Mouse (Mus musculus) thymus, adult 2 months (tissue): ENCODE data around the gene Gm15013. TPM values are rescaled to one million over a fixed set of nuclear protein-coding genes. Genes with fewer than 3 reads are reported as not detected.
A peak's percentile ranks its signal among the peaks of the same experiment; 100 is the strongest.

Experiments used
- DNase-seq: peaks from one replicate; pipeline ENCODE4 v3.0.0; 2021
- H3K27ac ChIP-seq: fragments of 200-500 bp; 2 replicates; pipeline ENCODE4 v1.5.1; 2012; ENCODE audit warnings: low read length, control low read depth; ENCODE audit not compliant: control insufficient read depth, insufficient read depth
- H3K27me3 ChIP-seq: fragments of 200-500 bp; 2 replicates; pipeline ENCODE4 v1.6.1; 2012; ENCODE audit warnings: mild to moderate bottlenecking, low read length, moderate library complexity, mixed read lengths; ENCODE audit not compliant: control insufficient read depth, insufficient read depth
- H3K36me3 ChIP-seq: fragments of 200-500 bp; 2 replicates; pipeline ENCODE4 v1.6.1; 2012; ENCODE audit warnings: mild to moderate bottlenecking, low read length, moderate library complexity; ENCODE audit not compliant: control insufficient read depth, insufficient read depth
- H3K4me1 ChIP-seq: fragments of 200-500 bp; replicated peaks from 2 replicates; pipeline ENCODE4 v1.6.1; 2012; ENCODE audit warnings: low read length; ENCODE audit not compliant: control insufficient read depth, insufficient read depth
- H3K4me3 ChIP-seq: fragments of 200-500 bp; 2 replicates; pipeline ENCODE4 v1.5.1; 2012; ENCODE audit warnings: mild to moderate bottlenecking, low read length, control low read depth, moderate library complexity; ENCODE audit not compliant: control insufficient read depth, insufficient read depth
- CTCF ChIP-seq: fragments of 200-500 bp; IDR thresholded peaks from 2 replicates; pipeline ENCODE4 v1.5.1; 2012; ENCODE audit warnings: mild to moderate bottlenecking, control low read depth, low read length, moderate library complexity, borderline replicate concordance; ENCODE audit not compliant: control insufficient read depth, poor library complexity, insufficient read depth; ENCODE audit errors: extremely low read depth
- POLR2A ChIP-seq: fragments of 200-500 bp; IDR thresholded peaks from 2 replicates; pipeline ENCODE4 v1.6.1; 2012; ENCODE audit warnings: mild to moderate bottlenecking, low read length, control low read depth, moderate library complexity; ENCODE audit not compliant: control insufficient read depth, poor library complexity, insufficient read depth; ENCODE audit errors: extremely low read depth
- WGBS: fragments of 180-500 bp; shearing (Covaris S2); methylation state at CpG from one replicate; pipeline ENCODE4 v1.1.7; 2018; 5-methylcytosine and 5-hydroxymethylcytosine counted together
- polyA plus RNA-seq: library from polyadenylated mRNA; depleted of rRNA; stranded (reverse); fragments of >200 nt; gene quantifications from 2 replicates; pipeline ENCODE4 v1.2.3, GENCODE M21; 2012; rRNA removed

Gm15013 gene
- polyA plus RNA-seq, 1 experiment = not detected

DNA sequence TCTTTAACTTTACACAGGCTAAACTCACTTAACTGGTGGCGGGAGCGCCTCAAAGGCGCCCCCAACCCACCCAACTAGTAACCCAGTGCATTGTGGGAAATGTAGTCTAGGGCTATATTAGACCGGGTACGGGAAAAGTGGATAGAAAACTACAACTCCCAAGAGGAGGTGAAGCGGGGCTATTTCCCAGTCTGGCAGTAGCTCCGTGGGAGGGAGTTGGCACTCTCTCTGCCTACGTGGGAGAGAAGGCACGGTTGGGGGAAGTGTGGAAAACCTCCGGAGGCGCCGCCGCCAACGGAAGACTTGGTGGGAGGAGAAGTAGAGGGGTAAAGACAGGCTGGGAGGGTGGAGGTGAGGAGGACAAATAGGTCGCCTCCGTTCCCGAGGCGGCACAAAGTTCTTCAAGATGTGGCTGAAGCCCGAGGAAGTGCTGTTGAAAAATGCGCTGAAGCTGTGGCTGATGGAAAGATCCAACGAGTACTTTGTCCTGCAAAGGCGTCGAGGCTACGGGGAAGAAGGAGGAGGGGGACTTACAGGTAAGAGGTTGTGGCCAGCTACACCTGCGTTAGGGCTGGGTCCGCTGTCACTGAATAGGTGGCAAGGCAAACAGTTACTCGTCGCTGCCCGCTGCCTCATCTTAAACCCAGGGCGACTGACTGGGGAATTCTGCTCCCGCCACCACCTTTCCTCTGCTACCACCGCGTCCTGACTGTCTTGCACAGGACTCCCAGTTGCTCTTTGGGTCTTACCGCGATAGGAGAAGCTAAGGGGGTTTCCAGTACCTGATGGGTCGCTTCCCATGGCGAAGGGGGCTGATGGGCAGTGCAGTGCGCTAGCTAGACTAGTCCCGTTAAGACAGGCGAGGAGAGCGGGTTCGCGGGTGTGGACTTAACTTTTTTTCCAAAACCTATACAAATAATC lies 29.2 kb downstream of the Gm15013 start, which contains the start of gene Tbc1d8b:
Tbc1d8b (plus strand) TSS at position 222 of the 921 bp plus-strand sequence.
- peaks cover 3% of the 10 kb centered on the region; the same call in 1 of the 2 replicates for H3K4me1 ChIP-seq
- H3K27ac ChIP-seq = no peak within 1 kb of the TSS
- H3K4me3 ChIP-seq = peak within 1 kb of the TSS; percentile 97
- no peaks in the 10 kb centered on the region for H3K36me3 ChIP-seq
- DNase-seq = peak; percentile 62
- H3K27me3 ChIP-seq = no peaks in the 10 kb centered on the region
- TF ChIP-seq CTCF = no peak
- no peak for TF ChIP-seq POLR2A
- WGBS = under 1% methylated on average over 43 of the region's 43 CpGs

DNA sequence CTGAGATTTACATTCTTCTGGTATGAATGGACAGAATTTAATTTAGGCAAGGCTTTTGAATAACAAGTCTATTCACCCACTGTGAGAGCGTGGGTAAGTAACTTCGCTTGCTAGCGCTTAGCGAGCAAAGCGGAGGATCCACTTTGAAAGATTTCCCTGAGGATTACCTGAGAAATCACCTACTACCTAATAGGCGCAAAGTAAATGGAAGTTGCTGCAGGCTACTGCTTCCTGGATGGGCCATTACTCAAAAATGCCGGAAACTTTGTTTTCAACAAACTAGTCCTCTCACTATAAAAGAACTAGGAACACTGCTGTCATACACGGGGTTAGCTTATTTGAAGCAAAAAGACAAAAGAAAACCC lies 29.9 kb downstream of the Gm15013 start:
- no peaks in the 10 kb centered on the region for H3K27me3 ChIP-seq
- H3K4me3 ChIP-seq = peak overlapping the region; percentile 97
- TF ChIP-seq POLR2A = no peak
- H3K27ac ChIP-seq = no peak overlapping the region
- no peaks in the 10 kb centered on the region for H3K36me3 ChIP-seq
- no peak for DNase-seq
- peaks cover 3% of the 10 kb centered on the region; the same call in 1 of the 2 replicates for H3K4me1 ChIP-seq
- 5% methylated on average over 8 of the region's 8 CpGs for WGBS

DNA sequence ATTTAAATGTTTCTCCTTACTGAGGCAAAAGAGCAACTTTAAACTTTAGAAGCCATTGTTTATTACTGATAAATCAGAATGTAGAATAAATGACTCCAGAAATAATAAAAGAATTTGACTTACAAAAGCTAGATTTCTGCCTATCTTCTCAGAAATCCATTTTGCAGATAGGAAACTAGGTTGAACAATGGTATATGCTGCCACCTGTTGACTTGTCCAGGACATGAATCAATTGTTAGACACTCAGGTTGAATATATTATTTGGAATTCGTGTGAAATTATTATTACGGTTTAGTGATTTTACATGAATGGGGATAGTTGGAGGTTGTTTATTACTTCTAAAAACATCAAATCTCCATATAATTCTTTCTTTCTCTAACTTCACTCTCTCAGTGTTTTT lies 48.5 kb downstream of the Gm15013 start:
- no peaks in the 10 kb centered on the region for H3K27me3 ChIP-seq
- no peaks in the 10 kb centered on the region for H3K36me3 ChIP-seq
- no peak for TF ChIP-seq CTCF
- no peak for DNase-seq
- WGBS = 42% methylated on average over 2 of the region's 2 CpGs
- no peaks in the 10 kb centered on the region for H3K4me1 ChIP-seq
- H3K4me3 ChIP-seq = no peak overlapping the region
- H3K27ac ChIP-seq = no peak overlapping the region

Other genes with a start within 250 kb of the Gm15013 start
- 0.04 TPM in 1 of 2 replicates, not detected in the other for gene D330045A20Rik, start 234.1 kb downstream of the Gm15013 start, polyA plus RNA-seq
- 4.0 and 4.1 TPM in 2 replicates for gene Rnf128, start 151.2 kb downstream of the Gm15013 start, polyA plus RNA-seq
- gene Tbc1d8b, start 29.5 kb downstream of the Gm15013 start, polyA plus RNA-seq = 1.1 and 1.2 TPM in 2 replicates
- 0.17 and 0.22 TPM in 2 replicates for gene Ripply1, start 67.9 kb upstream of the Gm15013 start, polyA plus RNA-seq
- gene Cldn2, start 86.3 kb upstream of the Gm15013 start, polyA plus RNA-seq = 0.23 and 0.28 TPM in 2 replicates
- 1.5 and 1.6 TPM in 2 replicates for gene Morc4, start 157.2 kb upstream of the Gm15013 start, polyA plus RNA-seq